9 mouse cellular contexts compared by ENCODE assay signal in the genomic region with DNA sequence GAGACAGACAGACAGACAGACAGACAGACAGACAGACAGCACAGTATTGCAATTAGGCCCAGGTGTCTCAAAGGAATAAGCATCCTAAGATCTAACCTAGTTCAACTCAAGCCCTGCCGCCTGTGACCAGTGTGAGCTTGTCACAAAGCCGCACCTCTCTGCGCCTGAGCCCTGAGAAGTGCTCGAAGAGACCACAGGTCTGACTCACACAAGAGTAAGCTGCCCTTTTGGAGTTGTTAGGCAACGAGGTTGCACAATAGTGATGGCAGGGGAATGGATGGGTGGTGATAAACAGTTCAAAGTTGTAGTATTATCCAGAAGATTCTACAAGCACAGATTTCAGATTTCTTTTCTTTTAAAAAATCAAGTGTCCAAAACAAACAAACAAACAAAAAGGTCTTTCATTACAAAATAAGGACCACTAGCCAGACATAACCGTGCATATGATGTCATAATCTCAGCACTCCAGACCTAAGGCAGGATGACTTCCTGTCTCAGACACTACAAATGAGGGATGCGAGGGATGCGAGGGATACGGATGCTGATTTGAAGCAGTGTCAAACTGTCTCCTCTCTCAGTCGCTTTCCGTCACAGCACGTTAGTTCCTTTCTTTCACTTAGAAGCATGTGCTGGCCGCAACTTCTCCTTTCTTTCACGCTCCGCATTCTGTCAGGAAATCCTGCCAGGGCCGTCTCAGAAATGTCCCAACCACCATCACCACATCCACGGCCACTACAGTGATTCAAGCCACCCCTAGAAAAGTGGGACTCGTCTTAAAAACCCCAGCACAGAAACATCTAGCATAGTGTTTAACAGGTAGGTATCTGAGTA. TPM values are rescaled to one million over a fixed set of nuclear protein-coding genes. Genes with fewer than 3 reads are reported as not detected.
A peak's percentile ranks its signal among the peaks of the same experiment; 100 is the strongest.
DNase-seq lines count a peak whose midpoint lies in the region; ATAC-seq and TF ChIP-seq lines count a peak whose summit lies in the region.
"Had no signal": no experiment of that assay in that cellular context is flagged by ENCODE, and none has a peak within 500 bp of the region (broad histone marks: within the 10 kb centered on the region; RNA-seq: fewer than 3 reads in every experiment).

No protein-coding gene starts in this region.

- no peak for TF ChIP-seq POLR2A in bone marrow macrophage, adult 2 months (IDR thresholded peaks at IDR 0.05; ENCODE audit: borderline replicate concordance, low read depth, low read length)

- 0 out of 2 replicates have a peak overlapping the region, but pooled peaks have one; percentile 1 for H3K4me3 ChIP-seq in bone marrow macrophage, adult 2 months (ENCODE audit: insufficient read depth, low read length)
- no peak overlapping the region for H3K4me3 ChIP-seq in lung, postnatal 0 days (ENCODE audit: low read depth, low read length)
- H3K4me3 ChIP-seq in forebrain, embryonic 16.5 days (replicated peaks; ENCODE audit: low read length): no peak overlapping the region

- peaks cover 53% of the 10 kb centered on the region for H3K4me1 ChIP-seq in bone marrow macrophage, adult 2 months (ENCODE audit: control insufficient read depth, insufficient read depth, low read length)
- H3K4me1 ChIP-seq in lung, postnatal 0 days (ENCODE audit: insufficient read depth, low read depth, low read length): no peaks in the 10 kb centered on the region
- no peaks in the 10 kb centered on the region for H3K4me1 ChIP-seq in forebrain, embryonic 16.5 days (replicated peaks; ENCODE audit: control insufficient read depth, insufficient read depth, low read length)

- no peak for TF ChIP-seq CTCF in bone marrow macrophage, adult 2 months (IDR thresholded peaks at IDR 0.05; ENCODE audit: low read depth, low read length)
- TF ChIP-seq CTCF in lung, postnatal 0 days (IDR thresholded peaks at IDR 0.05): no peak

- no peak overlapping the region for H3K9ac ChIP-seq in lung, postnatal 0 days (replicated peaks; ENCODE audit: low read depth)
- no peak overlapping the region for H3K9ac ChIP-seq in forebrain, embryonic 16.5 days (replicated peaks; ENCODE audit: low read depth, low read length)
- H3K9ac ChIP-seq: hindbrain, embryonic 14.5 days had no signal

- no peaks in the 10 kb centered on the region for H3K9me3 ChIP-seq in lung, postnatal 0 days (ENCODE audit: low read length)
- H3K9me3 ChIP-seq in forebrain, embryonic 16.5 days (ENCODE audit: control insufficient read depth, low read length): no peaks in the 10 kb centered on the region

- DNase-seq in urinary bladder, adult 18-20 months (ENCODE audit: low spot score in 2 of 2): peak; percentile 34 to 82
- no peak for DNase-seq in urinary bladder, adult 2 months (ENCODE audit: low spot score)
- peak; percentile 83 for DNase-seq in lung, postnatal 0 days (ENCODE audit: low spot score)
- peak; percentile 53 for DNase-seq in yolk sac, embryonic 10.5 days (ENCODE audit: low spot score)
- no peak for DNase-seq in layer of hippocampus, postnatal 10 days (ENCODE audit: low spot score in 2 of 2)

- WGBS in lung, postnatal 0 days: 59% methylated on average over 18 of the region's 18 CpGs
- 76% methylated on average over 18 of the region's 18 CpGs for WGBS in forebrain, embryonic 16.5 days

- no peaks in the 10 kb centered on the region for H3K27me3 ChIP-seq in lung, postnatal 0 days (replicated peaks; ENCODE audit: insufficient read depth, low read length)
- no peaks in the 10 kb centered on the region for H3K27me3 ChIP-seq in forebrain, embryonic 16.5 days (replicated peaks; ENCODE audit: control insufficient read depth, insufficient read depth, low read length)

- peak overlapping the region; percentile 96 for H3K27ac ChIP-seq in bone marrow macrophage, adult 2 months (ENCODE audit: insufficient read depth, low read depth, low read length)
- peak overlapping the region; percentile 51; the same call in 1 of the 2 replicates for H3K27ac ChIP-seq in lung, postnatal 0 days (ENCODE audit: low read length)
- H3K27ac ChIP-seq in forebrain, embryonic 16.5 days (ENCODE audit: low read length): no peak overlapping the region
- H3K27ac ChIP-seq: hindbrain, embryonic 14.5 days had no signal

- H3K4me2 ChIP-seq in lung, postnatal 0 days (replicated peaks; ENCODE audit: low read depth, low read length): no peak overlapping the region
- H3K4me2 ChIP-seq in forebrain, embryonic 16.5 days (ENCODE audit: low read length): no peak overlapping the region
- H3K4me2 ChIP-seq: hindbrain, embryonic 14.5 days had no signal

- no peaks in the 10 kb centered on the region for H3K36me3 ChIP-seq in lung, postnatal 0 days (ENCODE audit: insufficient read depth, low read length)
- H3K36me3 ChIP-seq in forebrain, embryonic 16.5 days (ENCODE audit: control insufficient read depth, insufficient read depth): no peaks in the 10 kb centered on the region

- peak; percentile 93 for ATAC-seq in lung, postnatal 0 days
- no peak for ATAC-seq in erythroid progenitor cell, adult 5-6 weeks (replicated peaks; ENCODE audit: low FRiP score, poor library complexity, severe bottlenecking)
- no peak for ATAC-seq in forebrain, embryonic 16.5 days

- peak; percentile 50; the same call in 1 of the 2 replicates for TF ChIP-seq EP300 in lung, postnatal 0 days (IDR thresholded peaks at IDR 0.05)

RNA-seq across cellular contexts. Expression of a gene that starts 24.2 kb away (rescaled TPM):
- polyA plus RNA-seq in urinary bladder, adult 2 months (2012; rRNA removed): 32.1 and 34.3 TPM in 2 replicates
- polyA plus RNA-seq in bone marrow macrophage, adult 2 months (2012; ENCODE audit: insufficient read depth, insufficient read length, missing spikeins): 193 and 222 TPM in 2 replicates
- 64.4 and 78.1 TPM in 2 replicates for polyA plus RNA-seq in lung, postnatal 0 days (2015; fragmentation: Nextera tagmentation; extraction: Ambion mirVana)
- 5.4 and 6.1 TPM in 2 replicates for total RNA-seq in erythroid progenitor cell, adult 5-6 weeks (2015; ENCODE audit: low replicate concordance)
- total RNA-seq in erythroid progenitor cell, adult 5-6 weeks (2017; ENCODE audit: low replicate concordance): 2.3 and 5.8 TPM in 2 replicates
- 100 to 1,000 TPM in 1 of 2 experiments, 10 to 100 TPM in 1; 73.3 to 106 TPM for total RNA-seq in layer of hippocampus, postnatal 10 days (2021)
- polyA plus RNA-seq in forebrain, embryonic 16.5 days (2015; fragmentation: Nextera tagmentation; extraction: Ambion mirVana): 118 and 124 TPM in 2 replicates

RNA-seq across cellular contexts. Expression of a gene that starts 37.7 kb away (rescaled TPM):
- polyA plus RNA-seq in urinary bladder, adult 2 months (2012; rRNA removed): 30.8 and 33.2 TPM in 2 replicates
- polyA plus RNA-seq in bone marrow macrophage, adult 2 months (2012; ENCODE audit: insufficient read depth, insufficient read length, missing spikeins): 89.1 and 92.5 TPM in 2 replicates
- 40.3 and 44.9 TPM in 2 replicates for polyA plus RNA-seq in lung, postnatal 0 days (2015; fragmentation: Nextera tagmentation; extraction: Ambion mirVana)
- total RNA-seq in erythroid progenitor cell, adult 5-6 weeks (2015; ENCODE audit: low replicate concordance): 31.9 and 32.1 TPM in 2 replicates
- total RNA-seq in erythroid progenitor cell, adult 5-6 weeks (2017; ENCODE audit: low replicate concordance): 38.1 and 46.3 TPM in 2 replicates
- total RNA-seq in layer of hippocampus, postnatal 10 days (2021): 10 to 100 TPM; 63.7 to 70.6 TPM
- 55.9 and 56.1 TPM in 2 replicates for polyA plus RNA-seq in forebrain, embryonic 16.5 days (2015; fragmentation: Nextera tagmentation; extraction: Ambion mirVana)

Comparison
In these comparisons a context has a peak if more than half of its experiments do, and no peak if none do; other contexts are left out.
1. DNase-seq: peak in urinary bladder, adult 18-20 months (2 of 2), lung, postnatal 0 days (single experiment) and yolk sac, embryonic 10.5 days (single experiment); none in urinary bladder, adult 2 months (single experiment) and layer of hippocampus, postnatal 10 days (0 of 2).